Mouse (Mus musculus) testis, postnatal 10 days (tissue): ENCODE results near the gene Fstl3.
A peak's percentile ranks its signal among the peaks of the same experiment; 100 is the strongest.

Experiments
- DNase-seq: peaks from one replicate; pipeline ENCODE4 v3.0.0; 2021; ENCODE audit warnings: low spot score

Fstl3 gene

GRCm38 (mm10) chr10:79762875-79763274 lies 14.2 kb upstream of the Fstl3 start:
- no peak for DNase-seq

GRCm38 (mm10) chr10:79764234-79764633 lies 12.8 kb upstream of the Fstl3 start:
- no peak for DNase-seq

DNA sequence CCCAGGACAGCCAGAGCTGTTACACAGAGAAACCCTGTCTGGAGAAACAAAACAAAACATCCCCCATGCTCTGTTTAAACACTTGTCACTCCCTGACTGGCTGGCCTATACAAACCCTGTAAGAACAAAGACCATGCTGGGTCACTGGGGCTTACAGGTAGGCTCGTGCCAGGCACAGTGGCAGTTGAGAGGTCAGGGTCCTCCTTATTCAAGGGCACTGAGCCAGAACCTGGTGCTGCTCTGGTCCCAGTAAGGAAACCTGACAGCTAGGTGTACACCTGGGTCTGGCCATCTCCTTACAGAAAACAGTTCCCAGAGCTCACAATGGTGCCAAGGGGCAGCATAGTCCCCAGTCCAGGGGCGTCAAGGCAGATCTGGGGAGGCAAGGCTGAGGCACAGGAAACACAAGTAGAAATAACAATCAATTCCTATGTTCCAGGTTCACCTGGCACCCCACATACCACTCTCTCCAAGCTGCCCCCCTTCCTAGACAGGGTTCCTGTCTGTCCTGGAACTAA lies 11.8 kb upstream of the Fstl3 start:
- DNase-seq: no peak

DNA sequence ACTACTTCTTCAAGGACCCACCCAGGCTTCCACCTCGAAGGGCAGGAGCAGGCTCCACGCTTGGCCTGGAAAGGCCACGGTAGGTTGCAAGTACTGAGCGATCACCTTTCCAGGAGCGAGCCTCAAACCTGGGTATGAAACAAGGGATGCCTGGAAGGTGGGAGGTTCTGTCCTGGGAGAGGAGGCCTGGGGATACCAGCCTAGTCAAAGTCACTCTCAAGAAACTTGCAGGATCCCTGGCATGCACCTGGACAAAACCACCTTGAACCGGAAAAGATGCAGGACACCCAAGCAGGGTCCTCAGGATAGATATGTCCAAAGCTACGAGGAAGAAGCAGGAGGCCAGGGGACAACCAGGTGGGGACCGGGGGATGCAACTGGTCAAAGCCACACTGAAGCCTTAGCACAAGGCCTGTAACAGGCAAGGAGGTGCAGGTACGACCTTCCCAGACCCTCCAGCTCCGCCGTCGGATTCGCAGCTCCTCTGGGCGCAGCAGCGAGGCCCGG lies 11.0 kb upstream of the Fstl3 start:
- DNase-seq: no peak

DNA sequence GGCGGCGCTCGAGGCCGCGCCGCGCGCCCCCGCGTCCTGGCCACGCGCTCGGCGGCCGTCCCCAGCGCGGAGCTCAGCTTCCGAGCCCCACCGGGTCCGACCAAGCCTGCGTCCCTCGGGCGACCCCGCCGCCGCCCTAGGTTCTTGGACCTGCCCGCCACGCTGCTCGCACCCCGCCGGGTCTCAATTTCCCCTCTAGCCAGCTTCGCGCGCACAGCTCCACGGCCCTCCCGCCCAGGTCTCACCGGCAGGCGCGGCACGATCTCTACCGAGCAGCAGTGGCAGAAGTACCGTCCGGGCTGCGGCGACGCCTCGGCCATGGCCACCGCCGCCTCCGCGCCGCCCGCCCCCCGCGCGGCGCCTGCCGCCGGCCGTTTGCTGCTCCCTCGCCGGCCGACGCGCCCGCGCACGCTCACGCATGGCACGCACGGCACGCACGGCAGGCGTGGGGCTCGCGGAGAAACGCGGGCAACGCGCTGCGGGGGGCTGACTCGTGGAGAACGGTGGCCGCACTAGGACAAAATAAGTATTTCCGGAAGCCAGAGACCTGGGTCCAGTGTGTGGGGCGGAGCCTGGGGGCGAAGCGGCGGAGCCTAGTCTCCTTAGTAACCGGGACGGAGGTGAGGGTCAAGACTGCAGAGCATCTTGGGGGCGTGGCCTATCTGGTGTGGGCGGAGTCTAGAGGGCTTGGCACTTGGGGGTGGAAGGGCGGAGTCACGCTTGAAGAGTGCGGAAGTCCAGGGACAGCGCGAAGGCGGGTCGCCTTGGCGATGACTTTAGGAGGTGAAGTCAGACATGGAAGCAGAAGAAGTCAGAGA lies 10.4 kb upstream of the Fstl3 start, which contains the start of gene Rnf126:
Gene Rnf126 (minus strand): TSS at position 445 of the 818 bp plus-strand sequence.
- DNase-seq: peak; percentile 100

- DNase-seq: peak; percentile 98
Observed at GRCm38 (mm10) chr10:79767372-79768244, 9.5 kb upstream of the Fstl3 start.

GRCm38 (mm10) chr10:79768400-79768799 lies 8.7 kb upstream of the Fstl3 start:
- peak; percentile 89 for DNase-seq

GRCm38 (mm10) chr10:79769329-79769728 lies 7.7 kb upstream of the Fstl3 start:
- no peak for DNase-seq

GRCm38 (mm10) chr10:79772320-79772719 lies 4.8 kb upstream of the Fstl3 start:
- DNase-seq: no peak

DNA sequence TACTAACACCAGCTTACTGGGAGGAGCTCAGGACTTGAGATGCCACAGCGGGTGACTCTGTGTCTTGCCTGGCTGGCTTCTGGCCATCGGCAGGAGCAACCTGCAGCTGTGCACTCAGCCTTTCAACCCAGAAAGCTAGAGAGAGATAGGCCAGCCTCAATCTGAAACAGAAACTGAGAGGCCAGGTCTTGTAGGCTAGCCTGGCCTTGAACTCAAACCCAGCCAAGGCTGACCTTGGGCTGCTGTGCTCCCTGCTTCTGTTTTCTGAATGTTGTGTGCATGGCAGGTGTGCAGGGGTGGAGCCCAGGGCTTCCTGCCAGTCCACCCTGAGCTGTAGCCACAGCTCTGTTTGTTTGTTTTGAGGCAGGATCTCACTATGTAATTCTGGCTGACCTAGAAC lies 3.9 kb upstream of the Fstl3 start:
- no peak for DNase-seq

- peak; percentile 86 for DNase-seq
Observed at GRCm38 (mm10) chr10:79774486-79775279, 2.4 kb upstream of the Fstl3 start.

GRCm38 (mm10) chr10:79778006-79778405 lies 934 bp downstream of the Fstl3 start:
- DNase-seq: peak; percentile 83

DNA sequence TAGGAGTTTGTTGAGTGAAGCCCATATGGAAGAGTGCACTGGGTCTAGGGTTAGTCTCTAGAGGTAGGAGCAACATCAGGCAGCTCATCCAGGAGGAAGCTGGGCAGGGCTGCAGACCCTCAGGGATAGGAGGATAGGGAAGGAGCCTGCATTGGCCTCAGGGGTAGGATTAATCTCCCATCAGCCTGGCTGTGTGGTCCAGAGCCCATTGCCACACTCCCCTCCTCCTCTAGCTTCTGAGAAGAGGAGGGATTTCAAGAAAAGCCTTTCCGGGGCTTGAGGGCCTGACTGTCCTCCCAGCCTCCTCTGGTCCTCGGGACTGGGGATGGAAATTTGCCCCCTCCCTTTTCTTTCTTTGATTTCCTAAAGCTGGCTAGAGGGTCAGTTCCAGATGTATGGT lies 2.1 kb downstream of the Fstl3 start:
- DNase-seq: no peak

DNA sequence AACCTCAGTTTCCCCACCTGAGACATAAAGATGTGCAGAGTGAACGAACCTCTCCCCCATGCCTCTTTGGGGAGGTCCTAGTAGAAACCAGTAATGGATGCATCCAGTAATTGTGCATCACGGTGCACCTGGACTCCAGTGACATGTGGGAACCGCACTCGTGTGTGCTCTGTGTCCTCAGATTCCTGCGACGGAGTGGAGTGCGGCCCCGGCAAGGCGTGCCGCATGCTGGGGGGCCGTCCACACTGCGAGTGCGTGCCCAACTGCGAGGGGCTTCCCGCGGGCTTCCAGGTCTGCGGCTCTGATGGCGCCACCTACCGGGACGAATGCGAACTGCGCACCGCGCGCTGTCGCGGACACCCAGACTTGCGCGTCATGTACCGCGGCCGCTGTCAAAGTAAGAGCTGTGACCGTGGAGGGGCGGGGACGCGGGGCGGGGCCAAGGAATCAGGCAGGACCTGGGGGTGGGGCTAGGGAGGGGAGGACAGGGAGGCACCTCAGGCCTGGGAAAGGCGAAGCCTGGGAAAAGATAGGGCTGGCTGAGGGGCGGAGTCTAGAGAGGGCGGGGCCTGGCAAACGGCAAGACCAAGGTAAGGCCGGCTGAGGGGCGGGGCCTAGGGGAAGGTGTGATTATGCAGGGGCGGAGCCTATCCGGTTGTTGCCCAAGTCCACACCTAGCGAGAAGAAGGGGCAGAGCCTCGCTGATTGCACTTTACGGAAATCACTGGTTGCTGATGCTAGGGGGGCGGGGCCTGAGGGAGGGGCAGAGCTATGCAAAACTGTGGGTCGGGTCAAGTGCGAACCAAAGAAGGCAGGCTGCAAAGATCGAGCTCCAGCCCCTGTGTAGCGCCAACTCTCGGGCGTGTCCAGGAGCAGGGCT lies 3.0 kb downstream of the Fstl3 start:
- DNase-seq: peak; percentile 99

GRCm38 (mm10) chr10:79780664-79781015 lies 3.6 kb downstream of the Fstl3 start:
- DNase-seq: peak; percentile 80

GRCm38 (mm10) chr10:79781139-79781538 lies 4.1 kb downstream of the Fstl3 start:
- no peak for DNase-seq

GRCm38 (mm10) chr10:79781956-79782355 lies 4.9 kb downstream of the Fstl3 start:
- no peak for DNase-seq

DNA sequence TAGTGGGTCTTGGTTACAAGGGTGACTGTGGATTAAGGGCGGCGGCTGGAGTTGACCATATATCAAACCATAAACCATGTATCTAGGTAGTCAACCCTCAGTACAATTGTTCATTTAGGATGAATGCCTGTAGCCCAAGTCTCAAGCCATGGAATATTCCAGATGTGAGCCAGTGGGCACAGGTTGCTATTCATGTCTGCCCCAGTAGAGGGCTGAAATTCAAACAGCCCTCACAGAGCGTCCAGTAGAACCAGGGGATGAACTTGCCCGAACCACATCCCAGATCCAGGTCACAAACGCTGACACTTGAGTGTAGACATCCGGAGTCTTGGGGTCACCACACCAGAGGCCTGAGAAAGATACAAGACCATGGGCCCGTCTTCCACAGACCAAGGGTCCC lies 6.0 kb downstream of the Fstl3 start:
- no peak for DNase-seq

DNA sequence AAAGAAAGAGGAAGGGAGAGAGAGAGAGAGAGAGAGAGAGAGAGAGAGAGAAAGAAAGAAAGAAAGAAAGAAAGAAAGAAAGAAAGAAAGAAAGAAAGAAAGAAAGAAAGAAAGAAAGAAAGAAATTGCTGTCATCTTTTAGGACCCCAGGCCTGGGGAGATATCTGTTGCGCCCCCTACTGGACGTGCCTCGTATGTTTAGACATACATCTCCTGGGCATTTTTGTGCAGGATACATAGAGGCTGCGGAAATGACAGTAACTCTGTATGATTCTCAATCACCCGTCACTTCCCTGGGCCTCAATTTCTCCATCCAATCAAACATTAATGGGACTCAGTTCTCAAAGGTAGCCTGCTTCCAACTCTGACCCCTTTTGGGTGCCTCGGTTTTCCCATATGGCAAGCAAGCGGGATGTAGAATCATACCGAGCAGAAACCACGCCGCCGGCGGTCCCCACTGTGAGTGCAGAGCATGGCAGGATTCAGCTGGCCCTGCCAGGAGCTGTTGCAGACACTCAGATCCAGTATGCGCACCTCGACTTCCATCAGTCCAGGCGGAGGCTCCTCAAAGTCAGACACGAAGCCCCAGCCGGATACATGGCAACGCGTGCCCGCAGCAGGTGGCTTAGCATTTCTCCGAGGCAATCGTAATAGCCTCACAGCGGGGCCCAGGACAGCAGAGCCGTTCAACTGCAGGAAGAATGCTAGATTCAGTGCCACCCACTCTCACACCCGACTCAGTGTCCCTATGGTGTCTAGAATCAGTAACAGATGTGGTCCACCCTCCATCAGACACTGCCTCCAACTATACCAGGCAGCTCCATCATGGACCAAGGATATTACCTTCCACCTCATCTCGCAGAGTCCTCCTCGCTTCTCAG lies 7.1 kb downstream of the Fstl3 start:
- peak; percentile 75 for DNase-seq
